Mouse (Mus musculus): Measurements from ENCODE around the gene Lilr4b.

DNA sequence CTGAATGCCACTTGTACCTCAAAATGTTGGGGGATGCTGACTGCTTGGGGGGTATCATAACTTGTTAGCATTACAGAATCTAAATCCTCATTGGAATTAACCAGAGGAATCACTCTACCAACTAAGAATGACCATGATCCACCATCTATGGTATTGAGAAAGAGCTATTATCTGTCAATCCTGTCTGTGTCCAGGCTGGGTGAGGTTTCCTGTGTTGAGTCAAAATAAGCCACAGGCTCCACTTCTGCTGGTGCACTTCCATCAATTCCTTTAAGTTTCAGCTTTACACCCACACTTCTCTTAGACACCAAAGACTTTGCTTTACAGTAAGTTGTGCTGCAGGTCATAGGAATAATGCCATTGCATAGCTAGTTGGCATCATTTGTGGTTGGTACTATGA is 41.0 kb downstream of the Lilr4b start:
- TF ChIP-seq CTCF (IDR thresholded peaks at IDR 0.05; ENCODE audit: low read depth) (no peak), EP300 (IDR thresholded peaks at IDR 0.05; ENCODE audit: low read depth) (no peak)

All from heart, postnatal 0 days (tissue).